Mouse (Mus musculus): ENCODE measurements around the gene Slc27a5. TPM values are rescaled to one million over a fixed set of nuclear protein-coding genes. Genes with fewer than 3 reads are reported as not detected.

Slc27a5 gene
- total and polyA plus RNA-seq, 2 experiments from 2014 or later = not detected

- H3K36me3 ChIP-seq (replicated peaks; ENCODE audit: control insufficient read depth, insufficient read depth, low read length) = peaks cover 15% of the 10 kb centered on the region
- H3K27me3 ChIP-seq (ENCODE audit: control insufficient read depth, insufficient read depth, low read length) = no peaks in the 10 kb centered on the region; the same call in 1 of the 2 replicates
- DNase-seq (ENCODE audit: low spot score) = no peak
- H3K4me3 ChIP-seq (ENCODE audit: low read depth, low read length) = peak overlapping the region; percentile 92
- H3K9me3 ChIP-seq (replicated peaks; ENCODE audit: control insufficient read depth, low read length) = no peaks in the 10 kb centered on the region
- peak overlapping the region; percentile 87 for H3K4me2 ChIP-seq (ENCODE audit: low read depth, low read length)
- ATAC-seq (ENCODE audit: insufficient read depth, low read depth) = no peak
- H3K9ac ChIP-seq (replicated peaks; ENCODE audit: low read depth, low read length) = peak overlapping the region; percentile 98
- peaks cover 32% of the 10 kb centered on the region for H3K4me1 ChIP-seq (ENCODE audit: control insufficient read depth, insufficient read depth)
- under 1% methylated on average over 32 of the region's 33 CpGs for WGBS
- no peak for TF ChIP-seq CTCF (IDR thresholded peaks at IDR 0.05; ENCODE audit: low read depth)
- TF ChIP-seq EP300 (IDR thresholded peaks at IDR 0.05; ENCODE audit: low read depth) = no peak
- peak overlapping the region; percentile 100 for H3K27ac ChIP-seq (ENCODE audit: low read depth)
These were observed 39.4 kb upstream of the Slc27a5 start for GRCm38 (mm10) chr7:13037366-13037765.

- peak overlapping the region; percentile 87 for H3K4me2 ChIP-seq (ENCODE audit: low read depth, low read length)
- peak overlapping the region; percentile 100 for H3K27ac ChIP-seq (ENCODE audit: low read depth)
- no peak for TF ChIP-seq EP300 (IDR thresholded peaks at IDR 0.05; ENCODE audit: low read depth)
- H3K27me3 ChIP-seq (ENCODE audit: control insufficient read depth, insufficient read depth, low read length) = no peaks in the 10 kb centered on the region; the same call in 1 of the 2 replicates
- H3K9me3 ChIP-seq (replicated peaks; ENCODE audit: control insufficient read depth, low read length) = no peaks in the 10 kb centered on the region
- ATAC-seq (ENCODE audit: insufficient read depth, low read depth) (no peak), DNase-seq (ENCODE audit: low spot score) (no peak)
- H3K4me3 ChIP-seq (ENCODE audit: low read depth, low read length) = peak overlapping the region; percentile 92
- peak overlapping the region; percentile 98 for H3K9ac ChIP-seq (replicated peaks; ENCODE audit: low read depth, low read length)
- H3K4me1 ChIP-seq (ENCODE audit: control insufficient read depth, insufficient read depth) = peaks cover 32% of the 10 kb centered on the region
- 17% methylated on average over 4 of the region's 4 CpGs for WGBS
- H3K36me3 ChIP-seq (replicated peaks; ENCODE audit: control insufficient read depth, insufficient read depth, low read length) = peaks cover 21% of the 10 kb centered on the region
These were observed 38.8 kb upstream of the Slc27a5 start for GRCm38 (mm10) chr7:13036806-13037205.

DNA sequence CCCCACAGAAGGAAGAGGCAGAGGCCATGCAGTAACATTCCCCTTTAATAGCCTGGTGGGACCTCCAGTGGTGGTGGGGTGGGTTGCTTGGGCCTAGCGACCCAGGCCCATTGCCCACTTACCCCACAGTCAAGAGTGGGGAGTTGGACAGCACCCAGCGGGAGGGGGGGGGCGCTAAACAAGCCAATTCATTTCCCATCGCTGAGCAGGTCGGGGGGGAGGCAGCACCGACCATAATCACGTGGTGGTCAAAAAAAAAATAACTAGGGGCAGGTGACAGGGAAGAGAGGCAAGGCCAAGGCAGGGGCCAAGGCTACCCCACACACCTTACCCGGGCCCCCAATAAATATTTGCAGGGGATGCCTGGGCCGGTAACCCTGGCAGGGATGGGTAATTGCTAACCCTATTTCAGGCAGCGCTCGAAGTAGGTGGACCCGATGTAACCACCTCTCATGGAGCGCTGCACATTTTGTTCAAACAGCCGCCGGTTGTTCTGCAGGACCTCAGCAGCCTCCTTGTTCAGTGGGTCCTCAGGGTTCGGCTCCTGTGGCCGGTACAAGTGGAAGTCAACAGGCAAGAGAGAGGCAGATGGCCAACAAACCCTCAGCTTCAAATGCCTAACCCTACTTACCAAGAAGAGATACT is 37.3 kb upstream of the Slc27a5 start:
- H3K9ac ChIP-seq (replicated peaks; ENCODE audit: low read depth, low read length) = no peak overlapping the region
- no peak for TF ChIP-seq EP300 (IDR thresholded peaks at IDR 0.05; ENCODE audit: low read depth)
- TF ChIP-seq CTCF (IDR thresholded peaks at IDR 0.05; ENCODE audit: low read depth) = no peak
- peaks cover 32% of the 10 kb centered on the region for H3K4me1 ChIP-seq (ENCODE audit: control insufficient read depth, insufficient read depth)
- H3K27me3 ChIP-seq (ENCODE audit: control insufficient read depth, insufficient read depth, low read length) = no peaks in the 10 kb centered on the region
- DNase-seq (ENCODE audit: low spot score) (no peak), ATAC-seq (ENCODE audit: insufficient read depth, low read depth) (no peak)
- H3K4me3 ChIP-seq (ENCODE audit: low read depth, low read length) = no peak overlapping the region
- H3K9me3 ChIP-seq (replicated peaks; ENCODE audit: control insufficient read depth, low read length) = no peaks in the 10 kb centered on the region
- WGBS = 88% methylated on average over 17 of the region's 17 CpGs
- H3K27ac ChIP-seq (ENCODE audit: low read depth) = peak overlapping the region; percentile 94; the same call in 1 of the 2 replicates
- peak overlapping the region; percentile 92; the same call in 1 of the 2 replicates for H3K4me2 ChIP-seq (ENCODE audit: low read depth, low read length)
- peaks cover 35% of the 10 kb centered on the region for H3K36me3 ChIP-seq (replicated peaks; ENCODE audit: control insufficient read depth, insufficient read depth, low read length)

GRCm38 (mm10) chr7:13034148-13034977 is 36.4 kb upstream of the Slc27a5 start, which contains the start of gene Chmp2a:
Gene Chmp2a (minus strand): TSS chr7:13034807.
- under 1% methylated on average over 45 of the region's 45 CpGs for WGBS
- peak within 1 kb of the TSS; percentile 89 for H3K9ac ChIP-seq (replicated peaks; ENCODE audit: low read depth, low read length)
- no peaks in the 10 kb centered on the region for H3K27me3 ChIP-seq (ENCODE audit: control insufficient read depth, insufficient read depth, low read length)
- H3K27ac ChIP-seq (ENCODE audit: low read depth) = peak within 1 kb of the TSS; percentile 94
- H3K4me2 ChIP-seq (ENCODE audit: low read depth, low read length) = peak within 1 kb of the TSS; percentile 92
- H3K36me3 ChIP-seq (replicated peaks; ENCODE audit: control insufficient read depth, insufficient read depth, low read length) = peaks cover 45% of the 10 kb centered on the region
- DNase-seq (ENCODE audit: low spot score) = peak; percentile 96
- no peaks in the 10 kb centered on the region for H3K9me3 ChIP-seq (replicated peaks; ENCODE audit: control insufficient read depth, low read length)
- ATAC-seq (ENCODE audit: insufficient read depth, low read depth) = peak; percentile 82
- TF ChIP-seq EP300 (IDR thresholded peaks at IDR 0.05; ENCODE audit: low read depth) (peak; percentile 91), CTCF (IDR thresholded peaks at IDR 0.05; ENCODE audit: low read depth) (no peak)
- peaks cover 31% of the 10 kb centered on the region for H3K4me1 ChIP-seq (ENCODE audit: control insufficient read depth, insufficient read depth)
- peak within 1 kb of the TSS; percentile 79 for H3K4me3 ChIP-seq (ENCODE audit: low read depth, low read length)

GRCm38 (mm10) chr7:13033451-13034147 is 35.6 kb upstream of the Slc27a5 start:
- peak overlapping the region; percentile 92 for H3K4me2 ChIP-seq (ENCODE audit: low read depth, low read length)
- peak overlapping the region; percentile 79 for H3K4me3 ChIP-seq (ENCODE audit: low read depth, low read length)
- WGBS = 37% methylated on average over 13 of the region's 13 CpGs
- no peak for TF ChIP-seq CTCF (IDR thresholded peaks at IDR 0.05; ENCODE audit: low read depth)
- no peak for TF ChIP-seq EP300 (IDR thresholded peaks at IDR 0.05; ENCODE audit: low read depth)
- peak overlapping the region; percentile 89 for H3K9ac ChIP-seq (replicated peaks; ENCODE audit: low read depth, low read length)
- peak overlapping the region; percentile 94 for H3K27ac ChIP-seq (ENCODE audit: low read depth)
- DNase-seq (ENCODE audit: low spot score) (no peak), ATAC-seq (ENCODE audit: insufficient read depth, low read depth) (no peak)
- H3K4me1 ChIP-seq (ENCODE audit: control insufficient read depth, insufficient read depth) = peaks cover 23% of the 10 kb centered on the region
- no peaks in the 10 kb centered on the region for H3K27me3 ChIP-seq (ENCODE audit: control insufficient read depth, insufficient read depth, low read length)
- peaks cover 52% of the 10 kb centered on the region for H3K36me3 ChIP-seq (replicated peaks; ENCODE audit: control insufficient read depth, insufficient read depth, low read length)
- no peaks in the 10 kb centered on the region for H3K9me3 ChIP-seq (replicated peaks; ENCODE audit: control insufficient read depth, low read length)

Data from heart, postnatal 0 days (tissue).